Mouse (Mus musculus) T-helper 1 cell (primary cell): ENCODE data around the gene Spata33.
"Not testable (repeated sequence)": the region's sequence is repeated elsewhere in the genome, so short reads cannot be mapped to it uniquely, and the experiment has no call there.

ENCODE experiments used
- in situ Hi-C: fragments of 300-600 bp; cut with MboI, MseI; formaldehyde crosslinking; loops from one replicate; pipeline ENCODE4 v1.15.1; 2025; ENCODE audit warnings: high pct_unique_total_duplicates

The Spata33 gene

GRCm38 (mm10) chr8:123212321-123213117 is at the start of gene Spata33, which contains the start of gene Chmp1a:
Gene Spata33, plus strand, starts transcription at chr8:123212832.
Gene Chmp1a, minus strand, starts transcription at chr8:123212763.
- in situ Hi-C loops: no loop called here

- in situ Hi-C loops: no loop called here
Observed at GRCm38 (mm10) chr8:123181391-123181790, 31.2 kb upstream of the Spata33 start.

GRCm38 (mm10) chr8:123185566-123186409 is 26.8 kb upstream of the Spata33 start, which contains the start of gene Dpep1:
Gene Dpep1, plus strand, starts transcription at chr8:123186242.
- in situ Hi-C loops: loop anchor here (5.0 kb wide), 1 partner anchor 48 kb away; no protein-coding TSS in a partner anchor

- in situ Hi-C loops: loop anchor here (5.0 kb wide), 1 partner anchor 51 kb away; no protein-coding TSS in a partner anchor
Observed at GRCm38 (mm10) chr8:123188006-123188405, 24.6 kb upstream of the Spata33 start.

GRCm38 (mm10) chr8:123188841-123189240 is 23.8 kb upstream of the Spata33 start:
- in situ Hi-C loops: loop anchor here (5.0 kb wide), 1 partner anchor 52 kb away; no protein-coding TSS in a partner anchor

- in situ Hi-C loops: no loop called here
Observed at GRCm38 (mm10) chr8:123190678-123191077, 22.0 kb upstream of the Spata33 start.

GRCm38 (mm10) chr8:123191908-123192307 is 20.7 kb upstream of the Spata33 start:
- in situ Hi-C loops: no loop called here

GRCm38 (mm10) chr8:123193771-123194170 is 18.9 kb upstream of the Spata33 start:
- in situ Hi-C loops: no loop called here

- in situ Hi-C loops: not testable (repeated sequence)
Observed at GRCm38 (mm10) chr8:123197016-123197415, 15.6 kb upstream of the Spata33 start.

- in situ Hi-C loops: loop anchor here (5.0 kb wide), 1 partner anchor 88 kb away; no protein-coding TSS in a partner anchor
Observed at GRCm38 (mm10) chr8:123199864-123200263, 12.8 kb upstream of the Spata33 start.

- in situ Hi-C loops: loop anchor here (5.0 kb wide), 1 partner anchor 90 kb away; no protein-coding TSS in a partner anchor
Observed at GRCm38 (mm10) chr8:123202288-123202687, 10.3 kb upstream of the Spata33 start.

- in situ Hi-C loops: loop anchor here (5.0 kb wide), 1 partner anchor 91 kb away; no protein-coding TSS in a partner anchor
Observed at GRCm38 (mm10) chr8:123203571-123203970, 9.1 kb upstream of the Spata33 start.

GRCm38 (mm10) chr8:123211876-123212275 is 756 bp upstream of the Spata33 start:
- in situ Hi-C loops: no loop called here

GRCm38 (mm10) chr8:123213118-123213772 is 613 bp downstream of the Spata33 start:
- in situ Hi-C loops: no loop called here

- in situ Hi-C loops: no loop called here
Observed at GRCm38 (mm10) chr8:123215430-123215829, 2.8 kb downstream of the Spata33 start.

- in situ Hi-C loops: no loop called here
Observed at GRCm38 (mm10) chr8:123220917-123221316, 8.3 kb downstream of the Spata33 start.

GRCm38 (mm10) chr8:123224278-123225266 is 11.9 kb downstream of the Spata33 start, which contains the start of gene Cdk10:
Gene Cdk10, plus strand, starts transcription at chr8:123224842.
- in situ Hi-C loops: no loop called here

GRCm38 (mm10) chr8:123228416-123228815 is 15.8 kb downstream of the Spata33 start:
- in situ Hi-C loops: no loop called here

- in situ Hi-C loops: not testable (repeated sequence)
Observed at GRCm38 (mm10) chr8:123230326-123230725, 17.7 kb downstream of the Spata33 start.

- in situ Hi-C loops: no loop called here
Observed at GRCm38 (mm10) chr8:123231742-123232141, 19.1 kb downstream of the Spata33 start.
